Mouse (Mus musculus) kidney, postnatal 14 days (tissue): ENCODE measurements around the gene Katna1.
A peak's percentile ranks its signal among the peaks of the same experiment; 100 is the strongest.

ENCODE experiments used
- DNase-seq: peaks from one replicate; pipeline ENCODE4 v3.0.0; 2022; ENCODE audit warnings: mixed read lengths

The Katna1 gene

GRCm38 (mm10) chr10:7780238-7781176 lies 54.7 kb downstream of the Katna1 start:
- DNase-seq = peak; percentile 94

- no peak for DNase-seq
These were observed 55.4 kb downstream of the Katna1 start for GRCm38 (mm10) chr10:7781214-7781613.

- DNase-seq = no peak
These were observed 61.5 kb downstream of the Katna1 start for GRCm38 (mm10) chr10:7787319-7787718.

GRCm38 (mm10) chr10:7792254-7792750 lies 66.5 kb downstream of the Katna1 start:
- DNase-seq = no peak

GRCm38 (mm10) chr10:7792751-7793385 lies 67.1 kb downstream of the Katna1 start, which contains the start of the genes Ginm1 and Ppil4:
Ginm1 (minus strand) TSS chr10:7792824.
Ppil4 (plus strand) TSS chr10:7792891.
- DNase-seq = peak; percentile 94

- DNase-seq = no peak
These were observed 75.5 kb downstream of the Katna1 start for GRCm38 (mm10) chr10:7801258-7801657.

GRCm38 (mm10) chr10:7802519-7803140 lies 76.8 kb downstream of the Katna1 start:
- DNase-seq = no peak

GRCm38 (mm10) chr10:7809937-7810336 lies 84.1 kb downstream of the Katna1 start:
- peak; percentile 74 for DNase-seq
